Mouse (Mus musculus) embryonic fibroblast, embryonic 13.5 days (primary cell): Measurements from ENCODE around the gene Pou2f3.

Experiments
- CTCF ChIP-seq: IDR thresholded peaks from 2 replicates; pipeline ENCODE4 v1.5.1; 2011; ENCODE audit warnings: mild to moderate bottlenecking, control low read depth, low read length, moderate library complexity, borderline replicate concordance; ENCODE audit not compliant: insufficient read depth
- POLR2A ChIP-seq: IDR thresholded peaks from 2 replicates; pipeline ENCODE4 v1.6.1; 2011; ENCODE audit warnings: low read depth, mild to moderate bottlenecking, control low read depth, low read length, moderate library complexity

DNA sequence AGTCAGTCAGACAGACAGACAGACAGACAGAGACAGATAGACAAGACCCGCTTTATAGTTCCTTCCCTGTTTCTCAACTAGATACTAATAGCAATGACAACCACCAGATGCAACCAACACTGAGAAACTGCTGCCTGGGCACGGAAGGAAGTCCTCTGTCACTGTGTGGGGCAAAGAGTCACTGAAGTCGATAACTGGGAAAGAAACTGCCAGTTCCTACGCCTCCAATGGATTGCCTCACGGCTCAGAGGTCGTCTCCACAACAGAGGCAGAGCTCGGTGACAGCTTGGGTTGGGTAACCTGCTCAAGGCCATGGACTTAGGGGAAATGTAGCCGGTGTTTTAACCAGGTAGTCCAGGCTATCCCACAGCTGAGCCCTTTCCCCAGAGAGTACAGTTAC lies 17.5 kb upstream of the Pou2f3 start:
- TF ChIP-seq CTCF (no peak), POLR2A (no peak)
